Mouse (Mus musculus) liver, adult 2 months (tissue): ENCODE data around the gene Fry.

ENCODE experiments used
- CTCF ChIP-seq: fragments of 200-500 bp; IDR thresholded peaks from 2 replicates; pipeline ENCODE4 v1.5.1; 2011; ENCODE audit warnings: low read depth, low read length, control low read depth
- POLR2A ChIP-seq: fragments of 200-500 bp; IDR thresholded peaks from 2 replicates; pipeline ENCODE4 v1.6.1; 2011; ENCODE audit warnings: low read length, control low read depth; ENCODE audit not compliant: insufficient read depth; ENCODE audit errors: extremely low read depth

DNA sequence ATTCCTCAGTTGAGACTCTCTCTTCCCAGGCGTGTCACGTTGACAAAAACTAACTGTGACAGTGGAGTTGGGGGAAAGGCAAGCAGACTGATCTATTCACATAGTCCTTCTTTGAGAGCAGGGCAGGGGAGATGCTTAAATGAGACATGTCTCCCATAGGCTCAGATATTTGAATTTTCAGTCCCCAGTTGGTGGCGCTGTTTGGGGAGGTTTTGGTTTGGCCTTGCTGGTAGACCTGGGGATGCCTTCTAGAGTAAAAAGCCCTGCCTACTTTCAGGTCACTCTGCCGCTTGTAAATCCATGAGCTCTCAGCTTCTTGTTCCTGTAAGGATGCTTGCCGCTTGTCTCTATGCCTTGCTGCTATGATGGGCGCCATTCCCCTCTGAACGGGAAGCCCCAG is 163.6 kb downstream of the Fry start:
- TF ChIP-seq POLR2A = no peak
- TF ChIP-seq CTCF = no peak
